Mouse (Mus musculus) E14TG2a.4 (cell line): ENCODE results near the gene Galm.

Source experiments
- H3K27me3 ChIP-seq: 2 replicates; pipeline ENCODE4 v1.6.1; 2014; ENCODE audit warnings: low read length, control low read depth; ENCODE audit not compliant: insufficient read depth
- H3K36me3 ChIP-seq: 2 replicates; pipeline ENCODE4 v1.6.1; 2014; ENCODE audit warnings: low read length, control low read depth; ENCODE audit not compliant: insufficient read depth
- H3K4me1 ChIP-seq: replicated peaks from 2 replicates; pipeline ENCODE4 v1.6.1; 2014; ENCODE audit warnings: low read depth, low read length, control low read depth
- H3K4me3 ChIP-seq: replicated peaks from 2 replicates; pipeline ENCODE4 v1.5.1; 2014; ENCODE audit warnings: mild to moderate bottlenecking, low read length
- H3K9me3 ChIP-seq: 2 replicates; pipeline ENCODE4 v1.6.1; 2014; ENCODE audit warnings: low read length, control low read depth
- CTCF ChIP-seq: conservative IDR thresholded peaks from 2 replicates; pipeline ENCODE4 v1.5.1; 2014; ENCODE audit warnings: low read length
- NANOG ChIP-seq: IDR thresholded peaks from 2 replicates; pipeline ENCODE4 v1.6.1; 2014; ENCODE audit warnings: borderline replicate concordance, low read length, mixed read lengths
- POU5F1 ChIP-seq: IDR thresholded peaks from 2 replicates; pipeline ENCODE4 v1.6.1; 2014; ENCODE audit warnings: low read length, borderline replicate concordance

Gene Galm

GRCm38 (mm10) chr17:80095254-80095899 is 31.9 kb upstream of the Galm start:
- H3K36me3 ChIP-seq, result no peaks in the 10 kb centered on the region
- no peak for TF ChIP-seq POU5F1
- TF ChIP-seq NANOG, result no peak
- TF ChIP-seq CTCF, result no peak
- peak overlapping the region; percentile 68 for H3K4me3 ChIP-seq
- peaks cover 24% of the 10 kb centered on the region for H3K4me1 ChIP-seq
- H3K9me3 ChIP-seq, result no peaks in the 10 kb centered on the region
- H3K27me3 ChIP-seq, result peaks cover 11% of the 10 kb centered on the region

DNA sequence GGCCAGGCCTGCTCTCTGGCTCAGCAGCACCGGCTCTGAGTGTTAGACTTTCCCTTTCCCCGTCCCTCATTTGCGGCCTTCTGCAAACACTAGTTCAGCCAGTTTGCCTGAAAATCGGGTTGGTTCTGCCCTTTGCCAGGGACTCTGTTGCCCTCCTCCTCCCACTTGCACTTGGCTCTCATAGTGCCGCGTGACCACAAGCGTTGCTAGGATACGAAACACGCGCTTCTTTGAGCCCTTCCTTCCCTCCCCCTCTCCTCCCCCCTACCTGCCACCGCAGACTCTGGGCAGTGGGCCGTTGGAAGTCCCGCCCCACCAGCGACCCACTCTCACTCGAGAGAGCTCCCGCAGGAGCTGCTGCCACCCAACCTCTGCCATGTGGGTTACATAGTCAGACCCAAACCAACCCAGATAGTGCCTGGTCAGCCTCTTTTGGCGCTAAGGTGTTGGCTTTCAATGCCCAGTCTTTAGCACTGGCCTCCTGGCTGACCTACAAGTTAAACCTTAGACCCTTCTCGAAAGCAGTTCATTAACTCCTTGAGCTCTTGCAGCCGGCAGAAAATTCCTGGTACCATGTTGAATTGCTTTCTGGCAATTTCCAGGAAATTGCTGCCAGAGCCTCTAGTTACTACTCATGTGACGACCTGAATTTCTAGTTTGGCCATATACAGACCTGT is 31.1 kb upstream of the Galm start:
- peaks cover 11% of the 10 kb centered on the region for H3K27me3 ChIP-seq
- no peak for TF ChIP-seq NANOG
- no peak; the same call in 1 of the 2 replicates for TF ChIP-seq CTCF
- no peak for TF ChIP-seq POU5F1

DNA sequence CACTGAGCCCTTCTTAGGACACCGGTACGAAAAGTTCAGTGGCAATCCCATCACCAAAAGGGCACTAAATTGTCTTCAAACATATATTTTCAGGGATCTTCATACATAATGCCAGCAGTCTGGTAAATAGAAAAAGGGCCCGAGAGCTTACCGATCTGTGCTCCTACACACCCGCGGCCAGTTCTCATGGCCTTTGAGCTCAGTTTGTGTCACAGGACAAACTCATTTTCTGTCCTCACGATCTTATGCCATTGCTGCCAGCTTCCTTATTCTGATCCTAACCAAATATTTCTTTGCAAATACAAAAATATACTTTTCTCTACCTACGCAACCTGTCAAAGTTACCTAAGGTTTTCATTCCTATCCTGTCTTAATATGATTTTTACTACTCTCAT is 30.6 kb upstream of the Galm start:
- Histone ChIP-seq H3K4me3 (no peak overlapping the region), H3K27me3 (peaks cover 11% of the 10 kb centered on the region), H3K4me1 (peaks cover 19% of the 10 kb centered on the region)

More for the DNA sequence above, 31.1 kb upstream of the Galm start:
- peak overlapping the region; percentile 68 for H3K4me3 ChIP-seq
- peaks cover 24% of the 10 kb centered on the region for H3K4me1 ChIP-seq
- H3K9me3 ChIP-seq, result no peaks in the 10 kb centered on the region
- H3K36me3 ChIP-seq, result no peaks in the 10 kb centered on the region

DNA sequence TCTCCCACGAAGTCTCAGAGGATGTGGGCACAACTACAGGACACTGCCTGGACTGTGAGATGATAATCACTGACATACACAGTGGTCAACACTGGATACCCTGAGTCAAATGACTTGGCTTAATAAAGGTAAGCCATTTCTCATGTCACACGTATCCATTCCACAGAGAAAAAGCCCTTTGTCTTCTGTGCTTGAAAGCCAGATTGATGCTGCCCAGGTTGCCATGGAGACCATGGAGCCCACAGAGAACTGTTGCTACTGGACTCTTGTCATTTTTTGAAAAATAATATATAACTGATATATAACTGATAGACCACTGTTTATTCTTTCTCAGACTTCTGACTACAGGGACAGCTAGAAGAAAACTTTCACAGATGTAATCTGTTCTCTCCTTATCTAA is 30.1 kb upstream of the Galm start:
- peaks cover 16% of the 10 kb centered on the region for H3K4me1 ChIP-seq
- no peak overlapping the region for H3K4me3 ChIP-seq
- no peaks in the 10 kb centered on the region for H3K36me3 ChIP-seq
- TF ChIP-seq POU5F1 (no peak), CTCF (no peak), NANOG (no peak)
- no peaks in the 10 kb centered on the region for H3K9me3 ChIP-seq
- peaks cover 11% of the 10 kb centered on the region for H3K27me3 ChIP-seq

More for the DNA sequence above, 30.6 kb upstream of the Galm start:
- no peaks in the 10 kb centered on the region for H3K9me3 ChIP-seq
- no peaks in the 10 kb centered on the region for H3K36me3 ChIP-seq
- TF ChIP-seq NANOG (no peak), POU5F1 (no peak), CTCF (no peak)

DNA sequence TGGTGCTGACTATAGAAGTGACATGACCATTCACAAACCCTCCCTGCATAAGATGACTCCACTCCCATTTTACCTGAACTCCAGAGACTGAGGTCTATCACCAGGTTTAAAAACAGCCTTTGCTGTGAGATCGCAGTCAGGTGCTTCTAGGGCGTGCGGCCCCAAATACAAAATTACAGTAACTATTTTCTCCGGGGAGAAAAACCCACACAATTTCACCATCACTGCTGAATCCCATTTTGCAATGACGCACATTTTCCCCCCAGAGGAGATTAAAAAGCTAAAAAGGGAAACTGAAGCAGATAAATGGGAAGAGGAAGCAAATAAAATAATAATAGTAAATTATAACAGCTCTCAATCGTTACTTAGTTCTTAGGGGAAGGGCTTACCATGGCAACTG is 27.4 kb upstream of the Galm start:
- H3K9me3 ChIP-seq, result no peaks in the 10 kb centered on the region
- no peaks in the 10 kb centered on the region for H3K27me3 ChIP-seq
- peaks cover 10% of the 10 kb centered on the region for H3K4me1 ChIP-seq
- no peaks in the 10 kb centered on the region for H3K36me3 ChIP-seq
- H3K4me3 ChIP-seq, result no peak overlapping the region
- TF ChIP-seq CTCF, result no peak
- TF ChIP-seq POU5F1, result no peak

DNA sequence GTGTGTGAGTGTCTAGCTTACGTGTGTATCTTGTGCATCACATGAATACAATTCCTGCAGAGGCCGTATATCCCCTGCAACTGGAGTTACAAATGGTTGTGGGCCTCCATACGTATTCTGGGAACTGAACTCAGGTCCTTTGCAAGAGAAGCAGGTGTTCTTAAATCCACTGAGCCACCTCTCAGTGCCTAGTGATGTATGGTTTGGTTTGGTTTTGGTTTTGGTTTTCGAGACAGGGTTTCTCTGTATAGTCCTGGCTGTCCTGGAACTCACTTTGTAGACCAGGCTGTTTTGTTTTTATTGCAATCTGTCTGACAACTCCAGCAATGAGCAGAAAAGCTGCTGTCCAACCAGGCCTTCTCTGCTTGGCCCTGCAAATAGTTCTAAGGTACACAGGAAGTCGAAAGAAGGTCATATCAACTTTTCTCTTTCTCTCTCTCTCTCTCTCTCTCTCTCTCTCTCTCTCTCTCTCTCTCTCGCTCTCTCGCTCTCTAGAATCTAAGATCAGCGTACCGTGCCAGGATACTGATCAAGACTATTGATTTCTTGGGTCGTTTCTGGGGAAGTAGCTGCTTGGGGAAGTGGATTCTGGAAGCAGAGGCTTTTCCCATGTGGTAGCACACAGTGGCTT is 21.8 kb upstream of the Galm start:
- H3K9me3 ChIP-seq, result peaks cover 9% of the 10 kb centered on the region; the same call in 1 of the 2 replicates
- H3K36me3 ChIP-seq, result no peaks in the 10 kb centered on the region
- no peaks in the 10 kb centered on the region for H3K27me3 ChIP-seq
- no peak for TF ChIP-seq NANOG
- no peak for TF ChIP-seq POU5F1
- TF ChIP-seq CTCF, result no peak
- H3K4me1 ChIP-seq, result no peaks in the 10 kb centered on the region
- H3K4me3 ChIP-seq, result no peak overlapping the region

DNA sequence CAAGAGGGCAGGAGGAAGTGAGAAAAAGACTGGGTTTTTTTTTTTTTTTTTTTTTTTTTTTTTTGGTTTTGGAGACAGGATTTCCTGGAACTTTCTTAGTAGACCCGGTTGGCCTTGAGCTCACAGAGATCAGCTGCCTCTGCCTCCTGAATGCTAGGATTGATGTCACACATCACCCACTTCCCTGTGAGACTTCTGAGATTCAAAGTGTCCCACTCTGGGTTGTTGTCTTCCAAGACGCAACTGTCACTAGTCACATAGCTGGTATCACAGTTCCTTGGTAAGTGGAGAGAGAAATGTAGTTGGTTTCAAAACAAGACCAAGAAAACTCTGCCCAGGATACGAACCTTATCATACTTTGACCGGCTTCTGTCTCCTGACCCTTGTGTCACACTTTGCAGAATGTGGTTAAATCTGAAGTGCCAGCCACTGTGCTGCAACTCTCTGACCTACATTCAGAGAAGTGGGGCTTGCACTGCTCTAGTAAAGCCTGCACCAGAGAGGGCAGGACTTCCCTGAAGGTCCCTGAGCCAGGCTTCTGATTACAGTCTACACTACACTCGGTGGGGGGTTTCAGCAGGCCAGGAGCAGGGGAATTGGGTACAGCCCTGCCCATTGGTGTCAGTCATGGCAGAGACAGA is 14.5 kb upstream of the Galm start:
- peaks cover 16% of the 10 kb centered on the region for H3K9me3 ChIP-seq
- no peak overlapping the region for H3K4me3 ChIP-seq
- no peaks in the 10 kb centered on the region for H3K36me3 ChIP-seq
- no peak for TF ChIP-seq NANOG
- TF ChIP-seq CTCF, result no peak
- no peak for TF ChIP-seq POU5F1
- H3K27me3 ChIP-seq, result no peaks in the 10 kb centered on the region
- H3K4me1 ChIP-seq, result no peaks in the 10 kb centered on the region

- H3K4me3 ChIP-seq, result no peak overlapping the region
- H3K9me3 ChIP-seq, result peaks cover 10% of the 10 kb centered on the region
- no peaks in the 10 kb centered on the region for H3K4me1 ChIP-seq
- no peaks in the 10 kb centered on the region for H3K36me3 ChIP-seq
- H3K27me3 ChIP-seq, result no peaks in the 10 kb centered on the region
- TF ChIP-seq NANOG, result no peak
- no peak for TF ChIP-seq CTCF
- TF ChIP-seq POU5F1, result no peak
These were observed 13.8 kb upstream of the Galm start for GRCm38 (mm10) chr17:80113468-80113867.
